Mouse (Mus musculus): ENCODE measurements around the gene Acbd4. TPM values are rescaled to one million over a fixed set of nuclear protein-coding genes. Genes with fewer than 3 reads are reported as not detected.

Gene Acbd4
- polyA plus RNA-seq, 1 experiment from 2014 or later, result 8.4 TPM

GRCm38 (mm10) chr11:103116008-103116818 is 14.7 kb downstream of the Acbd4 start, which contains the start of gene Hexim1:
Gene Hexim1, plus strand, starts transcription at chr11:103116231.
- H3K27me3 ChIP-seq, result peaks cover 28% of the 10 kb centered on the region
- H3K27ac ChIP-seq (replicated peaks), result peak within 1 kb of the TSS; percentile 89
- peak within 1 kb of the TSS; percentile 85 for H3K4me2 ChIP-seq (replicated peaks)
- H3K4me3 ChIP-seq, result peak within 1 kb of the TSS; percentile 61
- peaks cover 35% of the 10 kb centered on the region for H3K4me1 ChIP-seq
- under 1% methylated on average over 53 of the region's 53 CpGs for WGBS
- ATAC-seq (ENCODE audit: low FRiP score, low read depth), result peak; percentile 94
- peak within 1 kb of the TSS; percentile 78 for H3K9ac ChIP-seq (replicated peaks)
- H3K9me3 ChIP-seq, result no peaks in the 10 kb centered on the region
- no peaks in the 10 kb centered on the region for H3K36me3 ChIP-seq

GRCm38 (mm10) chr11:103116959-103117590 is 15.6 kb downstream of the Acbd4 start:
- Histone ChIP-seq H3K9me3 (no peaks in the 10 kb centered on the region), H3K4me3 (peak overlapping the region; percentile 61), H3K9ac (replicated peaks) (peak overlapping the region; percentile 75), H3K27me3 (peaks cover 19% of the 10 kb centered on the region), H3K4me1 (peaks cover 28% of the 10 kb centered on the region), H3K27ac (replicated peaks) (peak overlapping the region; percentile 89), H3K4me2 (replicated peaks) (peak overlapping the region; percentile 85), H3K36me3 (no peaks in the 10 kb centered on the region)
- peak; percentile 17; the same call in 1 of the 2 replicates for ATAC-seq (ENCODE audit: low FRiP score, low read depth)
- under 1% methylated on average over 35 of the region's 35 CpGs for WGBS

- H3K36me3 ChIP-seq, result no peaks in the 10 kb centered on the region
- no peaks in the 10 kb centered on the region for H3K9me3 ChIP-seq
- H3K4me3 ChIP-seq, result peak overlapping the region; percentile 61
- ATAC-seq (ENCODE audit: low FRiP score, low read depth), result no peak
- no peak overlapping the region for H3K27ac ChIP-seq (replicated peaks)
- WGBS, result under 1% methylated on average over 38 of the region's 38 CpGs
- peaks cover 22% of the 10 kb centered on the region for H3K4me1 ChIP-seq
- peak overlapping the region; percentile 75 for H3K9ac ChIP-seq (replicated peaks)
- peak overlapping the region; percentile 85 for H3K4me2 ChIP-seq (replicated peaks)
- H3K27me3 ChIP-seq, result peaks cover 14% of the 10 kb centered on the region
Observed at GRCm38 (mm10) chr11:103117591-103118009, 16.1 kb downstream of the Acbd4 start.

- Histone ChIP-seq H3K9me3 (no peaks in the 10 kb centered on the region), H3K9ac (replicated peaks) (no peak overlapping the region), H3K27ac (replicated peaks) (no peak overlapping the region), H3K4me1 (peaks cover 18% of the 10 kb centered on the region), H3K36me3 (no peaks in the 10 kb centered on the region), H3K4me2 (replicated peaks) (peak overlapping the region; percentile 85), H3K27me3 (peaks cover 2% of the 10 kb centered on the region), H3K4me3 (no peak overlapping the region)
- 89% methylated on average over 2 of the region's 2 CpGs for WGBS
- ATAC-seq (ENCODE audit: low FRiP score, low read depth), result no peak
Observed at GRCm38 (mm10) chr11:103118866-103119265, 17.4 kb downstream of the Acbd4 start.

- no peak overlapping the region for H3K27ac ChIP-seq (replicated peaks)
- no peak for ATAC-seq (ENCODE audit: low FRiP score, low read depth)
- no peaks in the 10 kb centered on the region for H3K36me3 ChIP-seq
- no peak overlapping the region for H3K4me3 ChIP-seq
- no peaks in the 10 kb centered on the region for H3K27me3 ChIP-seq
- no peak overlapping the region for H3K9ac ChIP-seq (replicated peaks)
- H3K4me2 ChIP-seq (replicated peaks), result no peak overlapping the region
- H3K4me1 ChIP-seq, result peaks cover 18% of the 10 kb centered on the region
- H3K9me3 ChIP-seq, result no peaks in the 10 kb centered on the region
- 55% methylated on average over 5 of the region's 5 CpGs for WGBS
Observed at GRCm38 (mm10) chr11:103119609-103120008, 18.1 kb downstream of the Acbd4 start.

GRCm38 (mm10) chr11:103120315-103120714 is 18.8 kb downstream of the Acbd4 start:
- H3K27ac ChIP-seq (replicated peaks), result no peak overlapping the region
- peaks cover 18% of the 10 kb centered on the region; the same call in 1 of the 2 replicates for H3K4me1 ChIP-seq
- 82% methylated on average over 5 of the region's 5 CpGs for WGBS
- H3K4me3 ChIP-seq, result no peak overlapping the region
- H3K27me3 ChIP-seq, result no peaks in the 10 kb centered on the region
- no peak overlapping the region for H3K9ac ChIP-seq (replicated peaks)
- no peaks in the 10 kb centered on the region for H3K9me3 ChIP-seq
- H3K4me2 ChIP-seq (replicated peaks), result no peak overlapping the region
- no peak for ATAC-seq (ENCODE audit: low FRiP score, low read depth)
- no peaks in the 10 kb centered on the region for H3K36me3 ChIP-seq

GRCm38 (mm10) chr11:103131701-103132575 is 30.5 kb downstream of the Acbd4 start, which contains the start of gene Hexim2:
Gene Hexim2, plus strand, starts transcription at chr11:103132429.
- Histone ChIP-seq H3K9me3 (no peaks in the 10 kb centered on the region), H3K36me3 (no peaks in the 10 kb centered on the region), H3K27ac (replicated peaks) (peak within 1 kb of the TSS; percentile 96), H3K4me1 (peaks cover 31% of the 10 kb centered on the region), H3K9ac (replicated peaks) (peak within 1 kb of the TSS; percentile 99), H3K4me3 (peak within 1 kb of the TSS; percentile 92), H3K27me3 (no peaks in the 10 kb centered on the region), H3K4me2 (replicated peaks) (peak within 1 kb of the TSS; percentile 78)
- ATAC-seq (ENCODE audit: low FRiP score, low read depth), result peak; percentile 51
- WGBS, result under 1% methylated on average over 39 of the region's 39 CpGs

- H3K36me3 ChIP-seq, result no peaks in the 10 kb centered on the region
- H3K4me1 ChIP-seq, result peaks cover 31% of the 10 kb centered on the region
- H3K27ac ChIP-seq (replicated peaks), result peak overlapping the region; percentile 96
- WGBS, result under 1% methylated on average over 56 of the region's 58 CpGs
- peak; percentile 91 for ATAC-seq (ENCODE audit: low FRiP score, low read depth)
- H3K4me2 ChIP-seq (replicated peaks), result peak overlapping the region; percentile 78
- H3K9ac ChIP-seq (replicated peaks), result peak overlapping the region; percentile 99
- H3K27me3 ChIP-seq, result no peaks in the 10 kb centered on the region
- no peaks in the 10 kb centered on the region for H3K9me3 ChIP-seq
- H3K4me3 ChIP-seq, result peak overlapping the region; percentile 92
Observed at GRCm38 (mm10) chr11:103132576-103133455, 31.3 kb downstream of the Acbd4 start.

GRCm38 (mm10) chr11:103133456-103134185 is 32.1 kb downstream of the Acbd4 start:
- H3K27ac ChIP-seq (replicated peaks), result peak overlapping the region; percentile 60
- H3K9me3 ChIP-seq, result no peaks in the 10 kb centered on the region
- 0 out of 2 replicates have a peak, but pooled peaks have one; percentile 16 for ATAC-seq (ENCODE audit: low FRiP score, low read depth)
- peaks cover 31% of the 10 kb centered on the region for H3K4me1 ChIP-seq
- no peaks in the 10 kb centered on the region for H3K36me3 ChIP-seq
- H3K27me3 ChIP-seq, result no peaks in the 10 kb centered on the region
- H3K9ac ChIP-seq (replicated peaks), result peak overlapping the region; percentile 57; the same call in 1 of the 2 replicates
- WGBS, result 51% methylated on average over 6 of the region's 6 CpGs
- peak overlapping the region; percentile 29 for H3K4me3 ChIP-seq
- peak overlapping the region; percentile 54 for H3K4me2 ChIP-seq (replicated peaks)

- H3K4me2 ChIP-seq (replicated peaks), result 0 out of 2 replicates have a peak overlapping the region, but pooled peaks have one; percentile 54
- no peaks in the 10 kb centered on the region for H3K9me3 ChIP-seq
- no peak overlapping the region for H3K27ac ChIP-seq (replicated peaks)
- no peaks in the 10 kb centered on the region for H3K27me3 ChIP-seq
- H3K9ac ChIP-seq (replicated peaks), result peak overlapping the region; percentile 2; the same call in 1 of the 2 replicates
- WGBS, result 82% methylated on average over 3 of the region's 3 CpGs
- peaks cover 31% of the 10 kb centered on the region for H3K4me1 ChIP-seq
- no peak for ATAC-seq (ENCODE audit: low FRiP score, low read depth)
- 0 out of 2 replicates have a peak, but pooled peaks cover 5% of the 10 kb centered on the region for H3K36me3 ChIP-seq
- H3K4me3 ChIP-seq, result no peak overlapping the region
Observed at GRCm38 (mm10) chr11:103134221-103134620, 32.7 kb downstream of the Acbd4 start.
